Mouse (Mus musculus) CH12.LX (cell line): ENCODE measurements at regions not wholly inside any gene's neighbourhood (a gene's known extent, or its start where the extent isn't known, plus 50 kb on each side); places are given as distances from the start of the nearest gene placed in this dataset.
A peak's percentile ranks its signal among the peaks of the same experiment; 100 is the strongest.

Source experiments
- CTCF ChIP-seq, 2 experiments: IDR thresholded peaks in 1 of 2; conservative IDR thresholded peaks in 1 of 2; 2 replicates each; pipeline ENCODE4 v1.5.1; 2011 to 2012; ENCODE audit warnings: low read depth in 2 of 2, low read length in 2 of 2, improper control_type of control experiment in 1 of 2, inconsistent platforms in 1 of 2, mild to moderate bottlenecking in 1 of 2, moderate library complexity in 1 of 2
- EP300 ChIP-seq: IDR thresholded peaks from 2 replicates; pipeline ENCODE4 v1.6.1; 2011; ENCODE audit warnings: low read length, improper control_type of control experiment
- JUND ChIP-seq: conservative IDR thresholded peaks from 2 replicates; pipeline ENCODE4 v1.6.1; 2011; ENCODE audit warnings: low read depth, low read length, improper control_type of control experiment

GRCm38 (mm10) chr14:15746629-15747238 lies 307.9 kb upstream of the Lrrc3b start:
- TF ChIP-seq EP300 (peak; percentile 66), JUND (peak; percentile 57; the same call in 1 of the 2 replicates), CTCF (conservative IDR thresholded peaks at IDR 0.05 in 1 of 2, IDR thresholded peaks at IDR 0.05 in 1 of 2; ENCODE audit: low read depth in 2 of 2, low read length in 2 of 2) (no peak)
